Mouse (Mus musculus) forebrain, embryonic 14.5 days (tissue): ENCODE data around the gene Cib4. TPM values are rescaled to one million over a fixed set of nuclear protein-coding genes. Genes with fewer than 3 reads are reported as not detected.

Experiments used
- ATAC-seq: fragments of 200-750 bp; cut with Nextera tagmentation; 2 replicates; pipeline ENCODE4 v1.8.0; 2017; ENCODE audit warnings: mild to moderate bottlenecking, moderate library complexity
- DNase-seq: peaks from one replicate; pipeline ENCODE4 v3.0.0-alpha.2; 2015; ENCODE audit warnings: low spot score
- H3K27ac ChIP-seq: fragments of 300-500 bp; sonication (generic); 2 replicates; pipeline ENCODE4 v1.5.1; 2014; ENCODE audit warnings: low read depth, mild to moderate bottlenecking, control low read depth, low read length, moderate library complexity
- H3K27me3 ChIP-seq: fragments of 300-500 bp; sonication (generic); replicated peaks from 2 replicates; pipeline ENCODE4 v1.6.1; 2014; ENCODE audit warnings: low read length, control low read depth, mixed read lengths; ENCODE audit not compliant: control insufficient read depth, insufficient read depth
- H3K36me3 ChIP-seq: fragments of 300-500 bp; sonication (generic); 2 replicates; pipeline ENCODE4 v1.6.1; 2014; ENCODE audit warnings: low read length, control low read depth; ENCODE audit not compliant: control insufficient read depth, insufficient read depth
- H3K4me1 ChIP-seq: fragments of 300-500 bp; sonication (generic); 2 replicates; pipeline ENCODE4 v1.6.1; 2014; ENCODE audit warnings: antibody characterized with exemption, low read length, control low read depth; ENCODE audit not compliant: control insufficient read depth, insufficient read depth
- H3K4me2 ChIP-seq: fragments of 300-500 bp; sonication (generic); 2 replicates; pipeline ENCODE4 v1.6.1; 2014; ENCODE audit warnings: mild to moderate bottlenecking, control low read depth, low read length
- H3K4me3 ChIP-seq: fragments of 300-500 bp; sonication (generic); 2 replicates; pipeline ENCODE4 v1.5.1; 2014; ENCODE audit warnings: low read depth, low read length, control low read depth
- H3K9ac ChIP-seq: fragments of 300-500 bp; sonication (generic); 2 replicates; pipeline ENCODE4 v1.6.1; 2014; ENCODE audit warnings: mild to moderate bottlenecking, low read length, control low read depth, moderate library complexity
- H3K9me3 ChIP-seq: fragments of 300-500 bp; sonication (generic); replicated peaks from 2 replicates; pipeline ENCODE4 v1.6.1; 2016; ENCODE audit warnings: low read length, control low read depth, mixed read lengths; ENCODE audit not compliant: control insufficient read depth
- WGBS: fragments of 180-500 bp; shearing (Covaris S2); extraction: QIAGEN DNeasy Blood & Tissue Kit; methylation state at CpG from one replicate; pipeline ENCODE4 v1.1.7; 2014; 5-methylcytosine and 5-hydroxymethylcytosine counted together
- polyA plus RNA-seq: library from polyadenylated mRNA; unstranded; fragments of >200 nt; fragmentation: Nextera tagmentation; extraction: Ambion mirVana; gene quantifications from 2 replicates; pipeline ENCODE4 v1.2.1, GENCODE M21; 2014

Cib4 gene
- not detected in 2 replicates for polyA plus RNA-seq

GRCm38 (mm10) chr5:30545698-30546097, at the start of gene Cib4:
TSS of gene Cib4 (minus strand) at chr5:30545836.
- Histone ChIP-seq H3K9ac (no peak within 1 kb of the TSS), H3K4me2 (no peak within 1 kb of the TSS), H3K4me1 (no peaks in the 10 kb centered on the region), H3K4me3 (no peak within 1 kb of the TSS), H3K36me3 (no peaks in the 10 kb centered on the region), H3K27ac (no peak within 1 kb of the TSS), H3K27me3 (no peaks in the 10 kb centered on the region), H3K9me3 (no peaks in the 10 kb centered on the region)
- no peak for DNase-seq
- no peak for ATAC-seq
- WGBS: 45% methylated on average over 2 of the region's 2 CpGs

GRCm38 (mm10) chr5:30594953-30595560, 49.4 kb upstream of the Cib4 start:
- no peak for ATAC-seq
- no peak overlapping the region for H3K4me3 ChIP-seq
- no peak for DNase-seq
- no peaks in the 10 kb centered on the region for H3K4me1 ChIP-seq
- H3K4me2 ChIP-seq: no peak overlapping the region
- H3K36me3 ChIP-seq: no peaks in the 10 kb centered on the region
- WGBS: 43% methylated on average over 6 of the region's 6 CpGs
- no peaks in the 10 kb centered on the region for H3K9me3 ChIP-seq
- H3K27ac ChIP-seq: no peak overlapping the region
- no peak overlapping the region for H3K9ac ChIP-seq
- H3K27me3 ChIP-seq: peaks cover 4% of the 10 kb centered on the region; the same call in 1 of the 2 replicates

- no peaks in the 10 kb centered on the region for H3K9me3 ChIP-seq
- no peak overlapping the region for H3K4me3 ChIP-seq
- no peak overlapping the region for H3K27ac ChIP-seq
- H3K4me1 ChIP-seq: no peaks in the 10 kb centered on the region
- peaks cover 15% of the 10 kb centered on the region for H3K27me3 ChIP-seq
- 42% methylated on average over 10 of the region's 10 CpGs for WGBS
- DNase-seq (no peak), ATAC-seq (no peak)
- no peak overlapping the region for H3K9ac ChIP-seq
- no peaks in the 10 kb centered on the region for H3K36me3 ChIP-seq
- H3K4me2 ChIP-seq: no peak overlapping the region
These were observed 48.3 kb upstream of the Cib4 start for GRCm38 (mm10) chr5:30593811-30594504.

DNA sequence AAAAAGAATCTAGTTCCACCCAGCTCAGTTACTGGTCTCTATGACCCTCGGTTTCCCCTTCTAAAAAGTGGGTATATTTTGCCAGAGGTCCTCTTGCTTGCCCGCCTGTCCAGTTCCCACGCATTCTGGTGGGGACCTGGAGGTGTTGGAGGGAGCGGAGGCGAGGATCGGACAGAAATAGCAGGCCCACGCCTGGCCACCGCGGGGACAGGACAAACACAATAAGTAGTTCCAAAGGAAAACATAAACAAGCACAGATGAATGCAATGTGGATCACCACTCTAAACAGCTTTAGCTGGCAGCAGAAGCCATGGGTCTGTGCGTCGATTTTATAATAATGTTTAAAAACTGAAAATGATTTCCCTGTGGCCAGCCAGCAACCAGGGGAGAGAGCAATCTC, 47.7 kb upstream of the Cib4 start:
- 88% methylated on average over 11 of the region's 11 CpGs for WGBS
- no peak for DNase-seq

GRCm38 (mm10) chr5:30592279-30592980, 46.8 kb upstream of the Cib4 start:
- peaks cover 15% of the 10 kb centered on the region for H3K27me3 ChIP-seq
- no peaks in the 10 kb centered on the region for H3K9me3 ChIP-seq
- H3K4me1 ChIP-seq: 0 out of 2 replicates have a peak, but pooled peaks cover 2% of the 10 kb centered on the region
- H3K27ac ChIP-seq: no peak overlapping the region
- DNase-seq (no peak), ATAC-seq (no peak)
- H3K4me3 ChIP-seq: no peak overlapping the region
- no peaks in the 10 kb centered on the region for H3K36me3 ChIP-seq
- no peak overlapping the region for H3K9ac ChIP-seq
- 82% methylated on average over 11 of the region's 11 CpGs for WGBS
- no peak overlapping the region for H3K4me2 ChIP-seq

More for the DNA sequence above, 47.7 kb upstream of the Cib4 start:
- Histone ChIP-seq H3K4me3 (no peak overlapping the region), H3K9me3 (no peaks in the 10 kb centered on the region), H3K4me1 (0 out of 2 replicates have a peak, but pooled peaks cover 2% of the 10 kb centered on the region), H3K9ac (no peak overlapping the region), H3K27me3 (peaks cover 15% of the 10 kb centered on the region), H3K36me3 (no peaks in the 10 kb centered on the region), H3K4me2 (no peak overlapping the region), H3K27ac (no peak overlapping the region)
- ATAC-seq: no peak

- 85% methylated on average over 8 of the region's 8 CpGs for WGBS
- H3K4me3 ChIP-seq: no peak overlapping the region
- no peak overlapping the region for H3K9ac ChIP-seq
- DNase-seq (no peak), ATAC-seq (no peak)
- H3K4me2 ChIP-seq: no peak overlapping the region
- H3K27ac ChIP-seq: no peak overlapping the region
- H3K36me3 ChIP-seq: no peaks in the 10 kb centered on the region
- H3K9me3 ChIP-seq: no peaks in the 10 kb centered on the region
- 0 out of 2 replicates have a peak, but pooled peaks cover 2% of the 10 kb centered on the region for H3K4me1 ChIP-seq
- peaks cover 15% of the 10 kb centered on the region for H3K27me3 ChIP-seq
These were observed 46.1 kb upstream of the Cib4 start for GRCm38 (mm10) chr5:30591786-30592185.

GRCm38 (mm10) chr5:30591205-30591731, 45.6 kb upstream of the Cib4 start:
- Histone ChIP-seq H3K4me1 (0 out of 2 replicates have a peak, but pooled peaks cover 2% of the 10 kb centered on the region), H3K9ac (no peak overlapping the region), H3K4me3 (no peak overlapping the region), H3K9me3 (no peaks in the 10 kb centered on the region), H3K27ac (no peak overlapping the region), H3K4me2 (no peak overlapping the region), H3K27me3 (peaks cover 15% of the 10 kb centered on the region), H3K36me3 (no peaks in the 10 kb centered on the region)
- WGBS: 68% methylated on average over 5 of the region's 5 CpGs
- DNase-seq: no peak
- ATAC-seq: no peak

- ATAC-seq (no peak), DNase-seq (no peak)
- 82% methylated on average over 5 of the region's 5 CpGs for WGBS
- H3K4me1 ChIP-seq: 0 out of 2 replicates have a peak, but pooled peaks cover 2% of the 10 kb centered on the region
- H3K9me3 ChIP-seq: no peaks in the 10 kb centered on the region
- H3K36me3 ChIP-seq: no peaks in the 10 kb centered on the region
- no peak overlapping the region for H3K4me3 ChIP-seq
- H3K27ac ChIP-seq: no peak overlapping the region
- no peak overlapping the region for H3K9ac ChIP-seq
- H3K27me3 ChIP-seq: peaks cover 15% of the 10 kb centered on the region
- H3K4me2 ChIP-seq: no peak overlapping the region
These were observed 44.6 kb upstream of the Cib4 start for GRCm38 (mm10) chr5:30590231-30590630.
